Mouse (Mus musculus) midbrain, postnatal 0 days (tissue): ENCODE measurements around the gene Tex2. TPM values are rescaled to one million over a fixed set of nuclear protein-coding genes. Genes with fewer than 3 reads are reported as not detected.
A peak's percentile ranks its signal among the peaks of the same experiment; 100 is the strongest.
"Not testable (repeated sequence)": the region's sequence is repeated elsewhere in the genome, so short reads cannot be mapped to it uniquely, and the experiment has no call there.

Source experiments
- ATAC-seq: fragments of 200-750 bp; cut with Nextera tagmentation; 2 replicates; pipeline ENCODE4 v1.8.0; 2017; ENCODE audit warnings: moderate number of reproducible peaks, mild to moderate bottlenecking, moderate TSS enrichment, moderate library complexity; ENCODE audit not compliant: low FRiP score
- DNase-seq: peaks from one replicate; pipeline ENCODE4 v3.0.0-alpha.2; 2015; ENCODE audit warnings: low spot score
- H3K27ac ChIP-seq: fragments of 300-500 bp; sonication (generic); 2 replicates; pipeline ENCODE4 v1.5.1; 2014; ENCODE audit warnings: low read depth, mild to moderate bottlenecking, low read length, mixed read lengths
- H3K27me3 ChIP-seq: fragments of 300-500 bp; sonication (generic); 2 replicates; pipeline ENCODE4 v1.6.1; 2014; ENCODE audit warnings: low read length, control low read depth, mixed read lengths; ENCODE audit not compliant: insufficient read depth
- H3K36me3 ChIP-seq: fragments of 300-500 bp; sonication (generic); 2 replicates; pipeline ENCODE4 v1.6.1; 2014; ENCODE audit warnings: low read length, control low read depth, mixed read lengths; ENCODE audit not compliant: insufficient read depth
- H3K4me1 ChIP-seq: fragments of 300-500 bp; sonication (generic); 2 replicates; pipeline ENCODE4 v1.6.1; 2014; ENCODE audit warnings: mild to moderate bottlenecking, control low read depth, antibody characterized with exemption, low read length, mixed read lengths; ENCODE audit not compliant: insufficient read depth
- H3K4me2 ChIP-seq: fragments of 300-500 bp; sonication (generic); 2 replicates; pipeline ENCODE4 v1.6.1; 2014; ENCODE audit warnings: low read depth, mild to moderate bottlenecking, low read length, mixed read lengths; ENCODE audit not compliant: poor library complexity, severe bottlenecking
- H3K4me3 ChIP-seq: fragments of 300-500 bp; sonication (generic); 2 replicates; pipeline ENCODE4 v1.5.1; 2014; ENCODE audit warnings: low read depth, mild to moderate bottlenecking, low read length, moderate library complexity
- H3K9ac ChIP-seq: fragments of 300-500 bp; sonication (generic); replicated peaks from 2 replicates; pipeline ENCODE4 v1.6.1; 2014; ENCODE audit warnings: mild to moderate bottlenecking, low read length, moderate library complexity, mixed read lengths; ENCODE audit not compliant: poor library complexity, severe bottlenecking
- H3K9me3 ChIP-seq: fragments of 300-500 bp; sonication (generic); 2 replicates; pipeline ENCODE4 v1.6.1; 2016; ENCODE audit warnings: low read length, control low read depth
- CTCF ChIP-seq: IDR thresholded peaks from 2 replicates; pipeline ENCODE4 v1.5.1; 2016; ENCODE audit warnings: antibody characterized with exemption, mild to moderate bottlenecking
- WGBS: fragments of 180-500 bp; shearing (Covaris S2); extraction: QIAGEN DNeasy Blood & Tissue Kit; methylation state at CpG from one replicate; pipeline ENCODE4 v1.1.7; 2014; 5-methylcytosine and 5-hydroxymethylcytosine counted together
- polyA plus RNA-seq: library from polyadenylated mRNA; unstranded; fragments of >200 nt; fragmentation: Nextera tagmentation; extraction: Ambion mirVana; gene quantifications from 2 replicates; pipeline ENCODE4 v1.2.1, GENCODE M21; 2015
- total RNA-seq: library from RNA; depleted of rRNA; stranded (reverse); fragments of >200 nt; gene quantifications from 2 replicates; pipeline ENCODE4 v1.2.3, GENCODE M21; 2014; rRNA removed

Gene Tex2
- total RNA-seq (69.5 and 73.3 TPM in 2 replicates), polyA plus RNA-seq (33.1 and 36.3 TPM in 2 replicates)

DNA sequence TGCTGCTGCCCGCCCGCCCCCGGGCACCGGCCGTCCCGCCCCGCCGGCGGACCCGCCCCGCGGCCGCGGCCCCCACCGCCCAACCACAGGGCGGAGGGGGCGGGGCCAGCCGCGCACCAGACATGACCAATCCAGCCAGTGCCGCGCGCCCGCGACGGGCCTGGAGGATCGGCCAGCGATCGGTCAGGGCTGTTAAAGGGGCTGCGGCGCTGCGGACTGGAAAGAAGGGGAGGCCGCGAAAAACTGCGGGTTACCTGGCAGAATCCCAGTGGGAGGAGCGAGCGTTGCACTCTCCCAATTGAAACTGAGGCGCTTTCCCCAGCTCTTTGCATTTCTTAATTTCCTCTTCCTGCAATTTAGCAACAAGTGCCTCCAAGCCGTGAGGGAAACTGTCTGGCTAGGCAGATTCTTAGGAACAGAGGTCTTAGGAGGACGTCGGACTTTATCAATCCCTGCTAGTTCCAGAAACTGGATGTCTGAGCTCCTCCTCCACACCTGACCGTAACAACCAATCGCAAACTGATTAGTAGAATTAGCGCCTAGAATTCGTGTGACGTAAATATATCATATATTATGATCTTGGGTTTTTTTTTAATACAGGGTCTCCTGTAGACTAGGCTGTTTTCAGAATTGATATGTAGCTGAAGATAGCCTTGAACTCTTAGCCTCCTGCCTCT lies at the start of gene Tex2:
Tex2 (minus strand) TSS at position 463 of the 677 bp plus-strand sequence.
- peak within 1 kb of the TSS; percentile 91 for H3K9ac ChIP-seq
- ATAC-seq (peak; percentile 97), DNase-seq (peak; percentile 97)
- peak within 1 kb of the TSS; percentile 98 for H3K4me3 ChIP-seq
- H3K4me2 ChIP-seq: peak within 1 kb of the TSS; percentile 61
- no peak for TF ChIP-seq CTCF
- H3K27ac ChIP-seq: peak within 1 kb of the TSS; percentile 78
- H3K9me3 ChIP-seq: no peaks in the 10 kb centered on the region
- peaks cover 6% of the 10 kb centered on the region; the same call in 1 of the 2 replicates for H3K4me1 ChIP-seq
- H3K27me3 ChIP-seq: no peaks in the 10 kb centered on the region
- WGBS: under 1% methylated on average over 24 of the region's 45 CpGs
- no peaks in the 10 kb centered on the region for H3K36me3 ChIP-seq

DNA sequence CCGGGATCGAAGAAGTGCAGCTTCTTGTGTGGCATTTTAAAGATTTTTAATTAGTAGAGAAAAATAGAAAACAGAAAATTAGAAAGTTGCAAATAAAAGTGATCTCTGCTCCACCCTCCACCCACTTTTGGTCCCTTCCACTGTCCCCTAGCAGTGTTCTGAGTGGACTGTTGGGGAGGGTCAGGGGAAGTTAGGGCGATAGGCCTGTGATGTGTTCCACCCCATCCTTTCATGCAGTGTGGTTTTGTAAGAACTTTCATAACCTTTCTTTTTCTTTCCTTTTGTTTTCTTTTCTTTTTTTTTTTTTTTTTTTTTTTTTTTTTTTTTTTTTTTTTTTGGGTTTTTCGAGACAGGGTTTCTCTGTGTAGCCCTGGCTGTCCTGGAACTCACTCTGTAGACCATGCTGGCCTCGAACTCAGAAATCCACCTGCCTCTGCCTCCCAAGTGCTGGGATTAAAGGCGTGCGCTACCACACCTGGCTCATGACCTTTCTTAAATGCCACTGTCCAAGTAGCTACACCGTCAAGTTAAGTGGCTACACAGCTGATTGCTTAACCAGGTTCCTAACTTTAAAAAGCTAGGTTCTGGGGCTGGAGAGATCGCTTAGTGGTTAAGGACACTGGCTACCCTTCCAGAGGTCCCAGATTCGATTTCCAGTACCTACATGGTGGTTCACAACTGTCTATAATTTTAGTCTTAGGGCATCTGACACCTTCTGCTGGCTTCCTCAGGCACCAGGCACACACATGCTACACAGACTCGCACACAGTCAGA lies 49.6 kb upstream of the Tex2 start:
- H3K4me3 ChIP-seq: no peak overlapping the region
- H3K27me3 ChIP-seq: no peaks in the 10 kb centered on the region
- no peak overlapping the region for H3K4me2 ChIP-seq
- ATAC-seq (no peak), DNase-seq (no peak)
- H3K36me3 ChIP-seq: no peaks in the 10 kb centered on the region
- TF ChIP-seq CTCF: no peak
- H3K4me1 ChIP-seq: no peaks in the 10 kb centered on the region
- H3K9ac ChIP-seq: no peak overlapping the region
- 92% methylated on average over 9 of the region's 11 CpGs for WGBS
- no peaks in the 10 kb centered on the region for H3K9me3 ChIP-seq
- no peak overlapping the region for H3K27ac ChIP-seq

- H3K9ac ChIP-seq: no peak overlapping the region
- H3K27me3 ChIP-seq: no peaks in the 10 kb centered on the region
- no peak overlapping the region for H3K4me2 ChIP-seq
- no peak overlapping the region for H3K4me3 ChIP-seq
- no peaks in the 10 kb centered on the region for H3K36me3 ChIP-seq
- no peak for TF ChIP-seq CTCF
- ATAC-seq: no peak
- no peaks in the 10 kb centered on the region for H3K4me1 ChIP-seq
- H3K9me3 ChIP-seq: no peaks in the 10 kb centered on the region
- no peak for DNase-seq
- H3K27ac ChIP-seq: peak overlapping the region; percentile 43; the same call in 1 of the 2 replicates
- 58% methylated on average over 13 of the region's 13 CpGs for WGBS
Observed at GRCm38 (mm10) chr11:106660453-106661081, 47.3 kb upstream of the Tex2 start.

DNA sequence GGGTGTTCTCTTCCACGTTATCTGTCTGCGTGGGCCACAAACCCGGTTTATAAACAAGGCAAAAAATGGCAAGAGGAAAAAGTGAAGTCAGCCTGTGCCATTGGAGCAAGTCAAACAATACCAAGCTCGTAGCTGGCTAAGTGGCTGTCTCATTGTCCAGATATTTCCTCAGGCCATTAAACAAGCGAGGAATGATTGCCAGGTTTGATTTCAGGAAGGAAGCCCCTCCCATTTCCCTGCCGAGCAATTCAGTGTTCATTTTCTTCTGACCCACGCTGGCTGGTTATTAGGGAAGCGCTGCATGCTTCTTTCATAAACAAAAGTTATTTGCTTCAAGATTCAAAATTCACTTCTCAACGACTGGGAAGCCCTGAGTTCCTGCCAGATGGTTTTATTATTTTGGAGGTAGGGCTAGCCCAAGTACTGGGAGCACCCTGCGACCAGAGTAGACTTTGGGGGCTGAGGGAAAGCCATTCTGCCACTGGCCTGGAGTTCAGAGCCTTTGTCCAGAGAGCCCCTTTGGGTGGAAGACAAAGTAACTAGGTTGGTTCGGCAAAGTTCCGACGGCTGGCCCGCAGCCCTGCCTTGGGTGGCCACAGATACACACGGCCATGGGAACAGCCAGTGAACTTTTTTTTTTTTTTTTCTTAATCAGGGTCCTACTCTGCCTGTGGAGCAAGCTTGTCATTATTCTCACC lies 46.5 kb upstream of the Tex2 start:
- no peak for TF ChIP-seq CTCF
- H3K4me1 ChIP-seq: no peaks in the 10 kb centered on the region
- no peak overlapping the region for H3K4me3 ChIP-seq
- H3K9me3 ChIP-seq: no peaks in the 10 kb centered on the region
- 54% methylated on average over 15 of the region's 15 CpGs for WGBS
- no peak for ATAC-seq
- no peaks in the 10 kb centered on the region for H3K27me3 ChIP-seq
- H3K36me3 ChIP-seq: no peaks in the 10 kb centered on the region
- no peak overlapping the region for H3K9ac ChIP-seq
- no peak overlapping the region for H3K27ac ChIP-seq
- no peak overlapping the region for H3K4me2 ChIP-seq
- peak; percentile 18 for DNase-seq

- ATAC-seq (peak; percentile 38; the same call in 1 of the 2 replicates), DNase-seq (peak; percentile 96)
- H3K9ac ChIP-seq: 0 out of 2 replicates have a peak overlapping the region, but pooled peaks have one; percentile 19
- no peaks in the 10 kb centered on the region for H3K9me3 ChIP-seq
- no peak overlapping the region for H3K4me2 ChIP-seq
- no peaks in the 10 kb centered on the region for H3K36me3 ChIP-seq
- no peaks in the 10 kb centered on the region for H3K4me1 ChIP-seq
- peak overlapping the region; percentile 47; the same call in 1 of the 2 replicates for H3K27ac ChIP-seq
- TF ChIP-seq CTCF: no peak
- H3K27me3 ChIP-seq: no peaks in the 10 kb centered on the region
- no peak overlapping the region for H3K4me3 ChIP-seq
- WGBS: 22% methylated on average over 14 of the region's 14 CpGs
Observed at GRCm38 (mm10) chr11:106658051-106658880, 45.0 kb upstream of the Tex2 start.

DNA sequence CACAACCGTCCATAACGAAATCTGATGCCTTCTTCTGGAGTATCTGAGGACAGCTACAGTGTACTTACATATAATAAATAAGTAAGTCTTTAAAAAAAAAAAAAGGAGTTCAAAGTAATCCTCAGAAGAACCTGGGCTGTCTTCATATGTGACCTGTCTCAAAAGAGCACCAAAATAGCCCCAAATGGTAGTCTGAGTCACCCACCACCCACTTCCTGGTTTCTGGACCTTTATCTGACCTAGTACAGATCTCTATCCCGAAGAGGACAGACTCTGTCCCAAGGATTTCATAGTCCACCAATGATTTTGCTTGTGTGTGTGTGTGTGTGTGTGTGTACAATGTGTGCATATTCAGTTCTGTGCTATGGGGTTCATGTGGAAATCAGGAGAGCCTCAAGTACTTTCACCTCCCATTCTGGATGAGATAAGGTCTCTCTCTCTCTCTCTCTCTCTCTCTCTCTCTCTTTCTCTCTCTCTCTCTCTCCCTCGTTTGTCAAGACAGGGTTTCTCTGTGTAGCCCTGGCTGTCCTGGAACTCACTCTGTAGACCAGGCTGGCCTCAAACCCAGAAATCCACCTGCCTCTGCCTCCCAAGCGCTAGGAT lies 43.8 kb upstream of the Tex2 start:
- H3K4me2 ChIP-seq, H3K36me3 ChIP-seq, H3K9me3 ChIP-seq, H3K9ac ChIP-seq, H3K4me1 ChIP-seq, ATAC-seq, H3K4me3 ChIP-seq, H3K27ac ChIP-seq, H3K27me3 ChIP-seq, DNase-seq: not testable (repeated sequence)
- WGBS: 84% methylated on average over 5 of the region's 5 CpGs
